Mouse (Mus musculus) MN1 (cell line): ENCODE data around the gene Adgrd1.

ENCODE experiments used
- DNase-seq: peaks from one replicate; pipeline ENCODE4 v3.0.0-alpha.2; 2016; ENCODE audit warnings: low spot score

The Adgrd1 gene

DNA sequence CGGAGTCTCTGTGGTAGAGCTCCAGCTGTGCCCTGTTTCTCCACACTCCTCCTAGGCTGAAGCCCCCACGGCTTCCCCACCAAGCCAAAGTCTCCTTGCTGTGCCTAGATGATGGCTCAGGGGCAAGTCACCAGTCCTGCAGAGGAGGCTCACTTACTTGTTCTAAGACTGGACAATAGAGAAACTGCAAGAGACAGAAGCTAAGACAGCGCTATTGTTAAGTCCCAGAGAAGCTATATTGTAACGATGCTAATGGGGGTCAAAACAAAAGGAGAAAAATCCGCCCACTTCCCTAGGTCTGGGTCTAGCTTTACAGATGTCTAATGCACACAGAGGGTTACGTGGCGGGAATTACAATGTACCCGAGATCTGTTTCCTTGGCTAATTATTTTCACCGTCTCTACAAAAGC lies 59.4 kb downstream of the Adgrd1 start:
- DNase-seq: no peak

DNA sequence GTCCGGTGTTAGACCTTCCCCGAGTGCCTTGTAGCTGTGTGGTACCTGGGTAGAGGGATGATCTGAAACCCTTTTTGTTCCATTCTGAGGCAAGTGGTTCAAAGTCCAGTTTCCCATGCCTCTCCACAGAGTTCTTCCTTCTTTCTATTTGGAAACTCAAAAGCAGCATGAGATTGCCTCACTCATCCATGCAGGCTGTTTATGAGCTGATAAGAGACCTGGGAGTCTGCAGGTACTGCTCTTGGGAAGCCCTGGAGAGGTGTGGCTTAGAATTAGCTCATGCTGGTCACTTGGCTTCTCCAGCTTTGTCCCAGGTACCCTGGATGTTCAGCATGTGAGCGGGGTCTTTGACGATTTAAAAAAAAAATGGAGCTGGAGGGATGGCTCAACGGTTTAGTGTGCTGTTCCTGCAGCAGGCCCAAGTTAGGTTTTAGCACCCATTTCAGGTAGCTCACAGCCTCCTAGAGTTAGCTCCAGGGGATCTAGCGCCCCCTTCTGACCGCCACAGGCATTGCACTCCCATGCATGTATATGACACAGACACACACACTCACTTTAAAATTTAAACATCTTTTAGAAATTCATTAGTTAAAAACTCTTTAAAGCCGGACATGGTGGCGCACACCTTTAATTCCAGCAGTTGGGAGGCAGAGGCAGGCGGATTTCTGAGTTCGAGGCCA lies 65.0 kb downstream of the Adgrd1 start:
- DNase-seq: no peak

DNA sequence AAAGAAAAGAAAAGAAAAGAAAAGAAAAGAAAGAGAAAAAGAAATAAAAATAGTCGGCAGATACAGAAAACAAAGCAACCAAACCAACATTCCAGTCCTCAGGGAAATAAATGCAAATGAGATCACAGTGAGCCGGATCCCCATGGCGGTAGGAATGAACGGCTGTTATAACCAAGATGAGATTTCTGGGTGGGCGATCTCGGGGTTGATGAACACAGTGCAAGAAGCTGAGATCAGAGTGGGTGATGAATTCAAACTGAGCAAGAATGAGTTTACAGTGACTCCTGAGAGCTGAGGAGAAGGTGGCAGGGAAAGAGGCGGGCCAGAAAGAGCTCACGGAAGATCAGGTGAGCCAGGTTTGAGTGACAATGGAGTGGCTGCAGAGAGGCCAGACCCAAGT lies 66.9 kb downstream of the Adgrd1 start:
- no peak for DNase-seq

DNA sequence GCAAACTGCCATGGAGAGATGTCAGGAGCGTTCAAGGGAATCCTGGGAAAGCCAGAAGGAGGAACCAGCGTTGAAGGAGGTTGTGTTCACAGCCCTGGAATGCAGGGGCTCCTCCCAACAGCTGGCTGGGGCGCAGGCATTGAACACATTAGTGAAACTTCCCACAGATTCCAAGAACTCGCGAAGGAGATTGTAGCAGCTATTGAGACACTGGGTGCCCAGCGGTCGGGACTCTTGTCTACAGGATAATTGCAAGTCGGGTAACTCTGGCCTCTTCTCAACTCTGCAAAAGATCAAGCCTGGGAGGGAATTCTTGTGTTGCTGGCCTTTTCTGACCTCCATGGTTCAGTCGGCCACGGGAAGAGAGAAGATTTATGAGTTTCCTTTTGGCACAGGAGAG lies 67.5 kb downstream of the Adgrd1 start:
- no peak for DNase-seq

DNA sequence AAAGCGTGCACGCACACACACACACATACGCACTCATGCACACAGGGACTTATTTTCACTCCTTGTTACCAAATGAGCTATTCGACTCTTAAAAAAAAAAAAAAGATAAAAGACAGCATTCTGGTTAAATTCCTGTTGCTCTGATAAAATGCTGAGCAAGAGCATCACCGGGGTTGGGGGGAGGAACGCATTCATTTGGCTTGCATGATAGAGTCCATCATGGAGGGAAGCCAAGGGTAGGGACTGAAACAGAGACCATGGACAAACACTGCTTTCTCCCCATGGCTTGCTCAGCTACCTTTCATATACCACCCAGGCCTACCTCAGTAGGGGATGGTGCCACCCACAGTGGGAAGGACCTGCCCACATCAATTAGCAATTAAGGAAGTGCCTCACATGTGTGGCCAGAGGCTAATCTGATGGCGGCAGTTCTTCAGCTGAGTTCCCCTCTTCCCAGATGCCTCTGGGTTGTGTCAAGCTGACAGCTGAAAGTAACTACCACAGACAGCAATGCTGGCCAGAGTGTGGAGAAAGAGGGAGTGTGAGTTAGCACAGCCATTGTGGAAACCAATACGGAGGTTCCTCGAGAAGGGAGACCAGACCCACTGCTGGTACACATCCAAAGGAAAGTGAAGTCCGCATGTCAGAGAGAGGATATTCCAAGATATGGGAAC lies 68.5 kb downstream of the Adgrd1 start:
- peak; percentile 82 for DNase-seq

DNA sequence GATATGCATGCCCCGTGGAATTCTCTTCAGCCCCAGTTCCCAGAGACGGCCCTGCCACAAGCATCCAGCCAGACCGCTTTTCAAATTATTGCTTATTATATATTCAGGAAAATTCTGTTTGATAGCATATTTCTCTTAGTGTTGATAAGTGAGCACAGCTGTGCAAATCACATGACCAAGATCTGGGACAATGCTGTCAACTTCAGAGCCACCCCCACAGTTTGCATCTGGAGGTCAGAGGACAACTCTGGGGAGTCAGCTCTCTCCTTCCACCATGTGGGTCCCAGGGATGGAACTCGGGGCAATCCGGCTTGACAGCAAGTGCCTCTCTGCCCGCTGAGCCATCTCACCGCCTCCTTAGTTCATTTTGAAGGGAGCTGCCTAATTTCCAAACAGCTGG lies 69.0 kb downstream of the Adgrd1 start:
- no peak for DNase-seq

DNA sequence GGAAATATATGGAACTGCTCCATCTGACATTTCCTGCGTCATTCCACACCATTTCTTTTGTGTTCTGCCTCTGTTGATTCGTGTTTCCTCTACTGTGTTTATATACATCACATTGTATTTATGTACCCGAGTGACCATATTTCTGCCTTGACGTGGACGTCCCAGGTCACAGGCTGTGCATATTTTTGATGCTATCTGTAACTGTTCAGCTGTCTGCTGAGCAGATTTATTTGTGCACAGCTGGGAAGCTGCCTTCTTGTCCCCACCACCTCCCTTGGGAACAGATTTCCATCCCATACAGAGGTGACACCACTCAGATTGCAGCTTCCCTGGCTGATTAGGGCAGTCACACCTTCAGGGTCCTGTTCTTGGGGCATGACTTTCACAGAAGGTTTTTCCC lies 72.5 kb downstream of the Adgrd1 start:
- DNase-seq: no peak

DNA sequence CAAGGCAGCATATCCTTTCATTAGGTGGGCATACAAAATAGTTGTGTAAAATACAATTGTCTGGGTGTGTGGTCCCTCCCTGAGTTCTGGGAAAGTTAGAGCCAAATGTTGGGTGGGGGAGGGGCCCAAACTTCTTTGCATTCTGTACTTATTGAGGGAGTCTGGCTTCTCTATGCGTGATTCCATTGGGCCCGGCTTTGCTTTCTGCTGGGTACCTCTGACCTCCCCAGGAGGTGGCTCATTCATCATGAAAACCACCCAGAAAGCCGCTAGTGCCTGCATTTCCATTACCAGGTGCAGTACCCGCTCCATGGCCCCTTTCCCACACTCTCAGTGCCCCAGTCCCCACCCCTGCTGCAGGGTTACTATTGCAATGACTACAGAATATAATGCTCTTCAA lies 73.0 kb downstream of the Adgrd1 start:
- no peak for DNase-seq

DNA sequence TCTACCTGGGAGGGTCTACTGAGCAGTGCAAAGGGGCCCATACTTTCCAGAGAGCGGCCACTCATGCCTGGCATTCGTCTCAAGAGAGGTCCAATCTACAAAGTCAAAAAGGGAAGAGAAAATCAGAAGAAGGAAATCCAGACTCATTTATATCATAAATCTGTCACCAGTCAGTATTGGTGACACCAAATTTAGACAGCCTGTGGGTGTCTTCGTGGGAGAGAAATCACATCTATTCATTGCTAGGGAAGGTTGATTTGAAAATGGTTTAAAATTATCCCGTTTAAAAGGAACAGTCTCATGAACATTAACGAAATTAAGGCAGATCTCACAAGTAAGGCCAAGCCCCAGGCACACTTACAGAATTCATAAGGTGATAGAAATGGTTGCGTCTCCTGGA lies 76.0 kb downstream of the Adgrd1 start:
- DNase-seq: no peak

DNA sequence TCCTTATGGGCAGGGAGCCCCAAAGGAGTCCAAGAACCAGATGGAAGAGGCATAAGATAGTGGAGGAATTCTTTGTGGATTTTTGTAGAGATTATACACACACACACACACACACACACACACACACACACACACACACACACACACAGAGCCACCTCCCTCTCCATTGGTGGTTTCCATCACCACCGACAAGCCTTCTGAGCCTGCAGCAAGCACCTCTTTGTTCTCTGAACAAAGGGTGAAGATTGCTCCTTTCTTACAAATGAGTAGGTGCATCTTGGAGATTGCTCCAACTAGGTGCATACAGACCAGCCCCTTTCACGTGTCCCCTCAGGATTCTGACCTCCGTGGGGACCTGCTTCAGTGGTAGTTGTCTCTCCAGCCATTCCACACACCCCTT lies 79.4 kb downstream of the Adgrd1 start:
- DNase-seq: no peak

DNA sequence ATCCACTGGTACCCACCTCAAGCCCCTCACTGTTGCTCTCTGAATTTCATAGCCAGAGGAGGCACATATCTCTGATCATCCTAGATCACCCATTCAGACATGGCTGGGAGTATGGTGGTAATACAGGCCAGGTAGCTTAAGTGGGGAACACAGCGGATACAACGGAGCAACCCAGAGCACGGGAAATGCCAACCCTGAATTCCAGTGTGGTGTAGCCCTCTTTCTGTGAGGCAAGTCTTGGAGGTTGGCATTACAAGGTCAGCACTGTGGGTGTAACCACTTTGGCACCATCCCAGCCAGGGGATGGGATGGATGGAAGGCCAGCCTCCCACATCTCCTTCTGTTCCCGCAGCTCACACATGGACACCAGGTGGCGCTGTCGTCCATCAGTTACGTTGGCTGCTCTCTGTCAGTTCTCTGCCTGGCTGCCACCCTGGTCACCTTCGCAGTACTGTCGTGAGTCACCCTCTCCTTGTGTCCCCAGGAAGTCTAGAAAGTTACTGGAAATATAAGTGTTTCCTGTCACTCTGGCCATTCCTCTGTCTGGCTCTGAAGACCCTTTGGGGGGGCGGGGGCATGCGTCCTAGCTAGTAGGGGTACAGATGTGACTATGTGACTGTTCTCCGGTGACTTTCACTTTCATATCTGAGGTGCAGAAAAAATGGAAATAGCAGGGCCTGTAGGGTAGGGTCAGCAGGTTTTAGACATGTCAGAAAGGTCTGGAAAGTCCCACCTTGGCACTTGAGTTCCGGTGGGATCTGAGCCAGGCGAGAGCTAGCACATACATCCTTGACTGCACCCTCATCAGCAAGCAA lies 81.4 kb downstream of the Adgrd1 start:
- DNase-seq: peak; percentile 87

DNA sequence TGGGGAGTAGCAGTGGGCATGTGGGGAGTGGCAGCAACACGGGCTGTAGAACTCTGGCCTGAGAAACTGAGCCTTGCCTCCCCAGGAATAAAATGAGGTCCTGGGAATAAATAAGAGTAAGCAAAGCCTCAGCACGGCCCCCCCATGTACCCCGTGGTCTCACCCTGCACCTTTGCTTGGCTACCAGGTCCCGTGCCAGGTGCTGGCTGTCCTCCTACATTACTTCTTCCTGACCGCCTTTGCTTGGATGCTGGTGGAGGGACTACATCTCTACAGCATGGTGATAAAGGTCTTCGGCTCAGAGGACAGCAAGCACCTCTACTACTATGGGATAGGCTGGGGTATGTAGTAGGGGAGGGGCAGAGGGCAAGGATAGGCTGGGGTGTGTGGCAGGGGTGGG lies 82.8 kb downstream of the Adgrd1 start:
- DNase-seq: no peak

DNA sequence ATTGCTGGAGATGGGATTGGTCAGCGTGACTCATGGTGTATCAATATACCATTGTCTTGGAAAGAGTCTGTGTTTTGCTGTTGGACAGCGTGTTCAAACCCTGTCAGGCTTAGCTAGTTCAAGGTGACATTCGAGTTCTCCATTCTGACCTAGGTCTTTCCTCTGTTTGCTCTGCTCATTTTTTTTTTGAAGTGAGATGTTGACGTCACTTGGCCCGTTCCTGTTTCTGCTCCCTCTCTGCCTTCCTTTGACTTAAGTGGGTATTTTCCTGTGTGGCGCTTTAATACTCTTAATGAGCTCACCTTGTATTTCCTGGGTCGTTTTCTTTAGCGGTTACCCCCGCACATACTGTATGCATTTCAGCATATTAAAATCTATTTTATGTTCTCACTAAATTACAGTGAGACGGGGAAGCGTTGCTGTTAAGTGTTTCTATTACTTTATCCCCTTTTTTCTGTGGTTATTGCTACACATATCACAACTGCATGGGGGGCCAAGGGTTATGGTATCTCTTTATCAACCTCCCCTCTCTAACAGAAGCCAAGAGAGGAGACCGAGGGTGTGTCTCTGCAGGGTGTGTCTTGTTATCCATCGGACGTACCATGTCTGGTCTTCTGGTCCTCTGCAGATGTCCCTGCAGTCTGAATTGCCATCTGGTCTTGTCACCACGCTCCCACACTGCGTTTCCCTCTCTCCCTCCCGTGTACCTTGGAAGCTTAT lies 83.6 kb downstream of the Adgrd1 start:
- no peak for DNase-seq

DNA sequence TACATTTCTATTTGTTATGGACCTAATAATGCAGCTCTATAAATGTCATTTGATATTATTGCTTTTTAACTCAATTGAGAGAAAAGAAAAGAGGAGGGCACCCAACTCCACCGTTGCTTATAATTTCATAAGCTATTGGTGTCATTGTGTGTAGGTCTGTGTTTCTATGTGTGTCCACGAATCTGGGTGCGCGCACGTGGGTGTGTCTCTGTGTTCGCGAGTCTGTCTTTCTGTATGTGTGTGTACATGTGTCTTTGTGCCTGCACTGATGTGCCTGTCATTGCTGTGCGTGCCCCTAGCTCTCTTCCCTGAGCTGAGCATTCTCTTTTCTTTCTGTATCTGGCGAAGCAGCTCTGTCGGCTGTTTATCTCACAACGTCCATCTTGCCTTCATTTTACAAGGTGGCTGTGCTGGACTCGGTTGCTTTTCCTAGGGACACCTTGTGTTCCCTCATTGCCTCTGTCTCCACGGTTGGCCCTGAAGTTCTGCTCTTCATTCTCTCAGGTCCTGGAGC lies 84.2 kb downstream of the Adgrd1 start:
- DNase-seq: no peak

DNA sequence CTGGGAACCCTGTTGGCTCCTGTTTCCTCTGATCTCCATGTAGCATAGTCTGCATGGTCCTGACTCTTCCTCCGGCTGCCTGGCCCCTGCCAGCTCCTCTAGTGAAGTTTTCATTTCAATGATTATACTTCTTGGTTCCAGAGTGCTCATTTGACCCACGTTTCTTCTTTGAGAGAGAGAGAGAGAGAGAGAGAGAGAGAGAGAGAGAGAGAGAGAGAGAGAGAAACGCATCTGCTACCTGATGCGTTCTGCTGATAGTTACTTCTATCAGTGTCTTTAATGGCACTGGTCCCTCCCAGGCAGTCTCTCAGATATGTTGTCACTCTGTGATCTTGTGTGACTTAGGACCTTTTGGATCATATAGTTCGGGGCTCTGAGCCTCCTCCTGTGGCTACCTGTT lies 84.9 kb downstream of the Adgrd1 start:
- DNase-seq: no peak

DNA sequence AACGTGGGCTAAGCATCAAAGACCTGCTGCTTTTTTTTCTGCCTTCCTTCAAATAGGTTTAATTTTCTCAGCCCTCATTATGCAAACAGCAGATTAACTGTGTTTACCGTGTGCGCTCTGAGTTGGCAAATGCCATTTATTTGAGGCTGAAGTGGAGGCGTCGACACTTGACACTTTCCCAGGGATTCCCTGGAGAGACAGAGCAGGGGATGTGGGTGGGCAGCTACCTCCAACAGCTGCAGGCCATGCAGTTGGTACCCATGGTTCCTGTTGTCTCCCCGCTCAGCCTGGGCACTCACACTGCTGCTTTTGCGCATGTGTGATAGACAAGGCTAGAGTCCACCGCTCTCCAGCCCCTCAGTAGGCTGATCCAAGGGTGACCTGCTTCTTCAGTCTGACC lies 86.0 kb downstream of the Adgrd1 start:
- DNase-seq: no peak

DNA sequence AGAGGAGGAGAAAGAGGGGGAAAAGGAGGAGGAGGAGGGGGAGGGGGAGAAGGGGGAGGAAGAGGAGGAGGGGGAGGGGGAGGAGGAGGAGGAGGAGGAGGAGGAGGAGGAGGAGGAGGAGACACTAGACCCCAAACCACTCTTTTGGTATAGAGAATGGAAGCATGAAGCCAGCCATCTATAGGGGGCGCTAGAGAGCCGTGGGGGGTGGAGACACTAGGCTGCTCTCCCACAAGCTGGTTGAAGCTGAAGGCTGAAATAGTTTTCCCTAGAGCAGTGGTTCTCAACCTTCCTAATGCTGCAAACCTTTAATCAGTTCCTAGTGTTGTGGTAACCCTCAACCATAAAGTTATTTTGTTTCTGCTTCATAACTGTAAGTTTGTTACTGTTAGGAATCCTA lies 89.7 kb downstream of the Adgrd1 start:
- DNase-seq: no peak

DNA sequence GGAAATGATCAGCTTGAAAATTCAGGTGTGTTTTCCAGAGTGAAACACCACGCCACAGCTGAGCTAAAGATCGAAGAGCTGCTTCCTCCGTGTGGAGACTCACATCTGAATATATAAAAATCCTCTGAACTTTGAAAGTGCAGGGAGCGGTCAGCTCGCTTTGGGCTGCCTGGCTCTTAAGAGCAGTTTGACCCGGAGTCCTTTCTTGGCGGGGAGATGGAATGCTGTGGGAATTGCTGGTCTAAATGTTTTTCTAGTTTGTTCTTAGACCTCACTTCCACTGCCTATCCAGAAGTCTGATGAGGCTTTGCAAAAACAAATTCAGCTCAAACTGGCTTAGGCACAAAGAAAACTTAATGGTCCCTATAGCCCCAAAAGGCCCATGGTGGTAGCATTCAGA lies 90.4 kb downstream of the Adgrd1 start:
- DNase-seq: no peak

DNA sequence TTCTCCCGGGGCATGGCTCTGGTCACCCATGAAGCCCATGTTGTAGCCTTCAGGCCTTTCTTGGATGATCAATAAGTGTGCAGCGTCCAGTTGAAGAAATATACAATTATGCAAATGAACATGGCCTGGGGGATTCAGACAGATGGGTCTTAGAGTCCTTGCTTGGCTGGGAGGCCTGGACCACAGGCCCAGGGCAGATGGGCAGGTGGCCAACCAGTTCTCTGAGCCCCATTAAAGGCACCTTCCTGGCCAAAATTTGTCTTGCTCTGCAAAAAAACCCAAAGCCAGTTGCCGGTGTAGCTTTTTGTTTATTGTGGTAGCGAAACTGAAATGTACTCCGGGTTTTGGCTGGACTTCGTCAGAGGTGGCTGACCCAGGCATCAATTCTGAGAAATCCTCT lies 92.5 kb downstream of the Adgrd1 start:
- DNase-seq: no peak

DNA sequence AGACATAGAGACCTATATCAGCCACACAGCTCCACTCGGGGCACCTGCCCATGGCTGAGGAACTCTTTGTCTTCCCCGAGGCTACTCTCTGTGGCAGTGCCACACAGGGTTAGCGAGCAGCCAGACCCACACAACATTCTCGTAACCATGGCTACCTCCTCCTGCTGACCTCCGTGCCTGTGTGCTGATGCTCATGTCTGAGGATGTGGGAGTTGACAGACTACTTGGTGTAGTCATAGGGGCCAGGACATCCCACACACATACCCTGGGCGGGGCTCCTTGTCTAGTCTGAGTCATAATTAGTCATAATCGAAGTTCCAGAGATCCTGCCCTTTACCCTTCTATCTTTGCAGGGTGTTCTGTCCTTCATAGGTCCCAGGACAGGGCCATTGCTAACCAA lies 93.5 kb downstream of the Adgrd1 start:
- peak; percentile 48 for DNase-seq

DNA sequence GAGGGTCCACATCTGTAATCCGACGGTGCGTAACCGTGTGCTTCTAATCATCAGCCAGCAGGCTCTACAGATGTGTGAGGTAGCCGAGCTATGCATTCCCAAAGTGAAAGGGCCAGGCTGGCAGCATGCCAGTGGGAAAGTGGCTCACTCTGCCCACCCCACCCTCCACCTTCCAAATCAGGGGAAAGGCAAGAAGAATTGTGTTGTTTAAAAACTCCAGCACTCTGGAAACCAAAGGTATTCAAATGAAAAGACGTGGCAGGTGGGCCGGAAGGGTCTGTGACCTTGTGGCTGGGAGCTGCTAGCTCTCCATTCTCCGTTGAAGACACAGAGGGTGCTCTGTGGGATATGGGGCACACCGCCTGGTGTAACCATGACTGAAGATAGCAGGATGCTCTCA lies 100.0 kb downstream of the Adgrd1 start:
- no peak for DNase-seq

DNA sequence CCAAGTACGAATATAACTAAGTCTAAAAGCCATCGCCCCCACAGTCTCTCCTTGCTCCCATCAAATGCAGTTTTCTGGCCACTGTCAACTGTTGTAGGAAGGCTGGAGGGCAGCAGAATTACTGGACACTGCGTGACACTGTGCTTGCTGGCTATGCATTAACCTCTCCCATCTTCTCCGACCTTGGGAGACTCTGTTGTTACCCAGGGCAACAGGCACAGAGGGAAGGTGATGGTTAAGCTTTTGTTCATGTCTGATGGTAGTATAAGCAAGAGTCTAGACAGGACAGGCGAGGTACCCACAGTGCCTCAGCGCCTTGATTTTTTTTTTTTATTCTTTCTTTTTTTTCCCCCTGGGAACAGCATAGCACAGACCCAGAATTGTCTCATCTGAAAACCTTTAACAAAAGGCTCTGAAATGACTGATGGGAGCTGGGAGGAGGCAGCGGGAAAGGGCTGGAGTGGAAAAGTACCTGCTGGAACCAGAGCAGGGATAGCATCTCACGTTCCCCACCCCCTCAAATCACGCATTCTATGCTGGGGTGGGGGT lies 100.5 kb downstream of the Adgrd1 start:
- DNase-seq: no peak
